Mouse (Mus musculus): ENCODE data around the gene E2f3.

GRCm38 (mm10) chr13:29938776-29939175 lies 47.1 kb downstream of the E2f3 start:
- TF ChIP-seq GATA1 (IDR thresholded peaks at IDR 0.05; ENCODE audit: borderline replicate concordance, low read length) (no peak), GATA2 (IDR thresholded peaks at IDR 0.05; ENCODE audit: borderline replicate concordance, low read depth, low read length) (no peak), CTCF (IDR thresholded peaks at IDR 0.05; ENCODE audit: low read depth, low read length) (no peak), POLR2AphosphoS5 (IDR thresholded peaks at IDR 0.05; ENCODE audit: insufficient replicate concordance, low read depth, low read length) (no peak), TAL1 (conservative IDR thresholded peaks at IDR 0.05; ENCODE audit: low read depth, low read length) (no peak)
